Mouse (Mus musculus): ENCODE data around the gene Gm48552. TPM values are rescaled to one million over a fixed set of nuclear protein-coding genes. Genes with fewer than 3 reads are reported as not detected.

Gm48552 gene
- total and polyA plus RNA-seq, 3 experiments = 0.46 to 1.1 (median 0.98) TPM

DNA sequence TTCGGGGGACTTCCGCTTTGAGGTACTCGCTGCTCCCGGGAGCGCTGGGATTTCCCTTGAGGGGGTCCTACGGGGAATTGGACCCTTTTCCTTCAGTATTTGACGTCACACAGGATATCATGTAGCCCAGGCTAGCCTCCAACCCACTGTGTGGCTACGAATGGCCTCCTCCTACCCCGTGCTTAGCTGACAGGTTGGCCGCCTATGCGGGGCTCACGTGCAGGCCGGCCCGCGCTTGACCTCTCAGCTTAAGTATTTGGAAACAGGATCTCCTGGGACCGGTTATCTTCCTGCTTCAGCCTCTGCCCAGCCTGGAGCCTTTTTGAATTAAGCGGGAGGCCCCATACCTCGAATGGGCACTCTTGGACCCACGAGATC is 4.2 kb upstream of the Gm48552 start:
- Histone ChIP-seq H3K4me1 (ENCODE audit: control insufficient read depth in 1 of 2, insufficient read depth in 2 of 2) (peaks cover 6 to 18% of the 10 kb centered on the region in 2 experiments), H3K4me3 (replicated peaks in 1 of 3; ENCODE audit: low read depth in 2 of 3, low read length in 2 of 3, poor library complexity in 1 of 3) (peak overlapping the region; percentile 82 to 96 (median 87)), H3K79me2 (replicated peaks; ENCODE audit: control insufficient read depth, extremely low read depth, insufficient read depth, poor library complexity, severe bottlenecking) (peaks cover 19% of the 10 kb centered on the region), H3K4me2 (ENCODE audit: insufficient read depth, low read depth, poor library complexity, severe bottlenecking) (peak overlapping the region; percentile 64; the same call in 1 of the 2 replicates), H3K27ac (ENCODE audit: insufficient read depth, low read depth) (peak overlapping the region; percentile 49; the same call in 1 of the 2 replicates), H3K9me3 (replicated peaks; ENCODE audit: low read length) (no peaks in the 10 kb centered on the region), H3K27me3 (replicated peaks) (no peaks in the 10 kb centered on the region), H3K36me3 (replicated peaks in 1 of 2; ENCODE audit: control insufficient read depth in 1 of 2, insufficient read depth in 1 of 2, low read length in 1 of 2) (peaks cover 39 to 41% of the 10 kb centered on the region in 2 experiments), H3K9ac (ENCODE audit: insufficient read depth, low read depth) (peak overlapping the region; percentile 84)
- no peak for DNase-seq (ENCODE audit: extremely low read depth)
- 0 out of 2 replicates have a peak, but pooled peaks have one; percentile 4 for TF ChIP-seq KAT2A (IDR thresholded peaks at IDR 0.05; ENCODE audit: insufficient replicate concordance, low read length)
- no peak; the same call in 1 of the 2 replicates for TF ChIP-seq TCF12 (IDR thresholded peaks at IDR 0.05; ENCODE audit: low read depth, low read length)
- TF ChIP-seq SIN3A (IDR thresholded peaks at IDR 0.05; ENCODE audit: low read length) = 0 out of 2 replicates have a peak, but pooled peaks have one; percentile 4
- TF ChIP-seq ZMIZ1 (IDR thresholded peaks at IDR 0.05; ENCODE audit: low read depth, low read length) = peak; percentile 8; the same call in 1 of the 2 replicates
- TF ChIP-seq MAZ (IDR thresholded peaks at IDR 0.05; ENCODE audit: low read depth, low read length) = peak; percentile 24; the same call in 1 of the 2 replicates
- TF ChIP-seq RCOR1 (conservative IDR thresholded peaks at IDR 0.05; ENCODE audit: low read depth, low read length) = peak; percentile 39; the same call in 1 of the 2 replicates
- TF ChIP-seq TBP (conservative IDR thresholded peaks at IDR 0.05; ENCODE audit: low read depth, low read length) = no peak
- TF ChIP-seq BHLHE40 (IDR thresholded peaks at IDR 0.05; ENCODE audit: low read depth, low read length) = peak; percentile 74
- peak; percentile 51 for TF ChIP-seq MXI1 (IDR thresholded peaks at IDR 0.05; ENCODE audit: low read depth, low read length)
- in situ Hi-C loops (cut with MboI; ENCODE audit: low pct_ligation_motif_present, low pct_unique_long_range_greater_than_20kb, low sequenced_read_pairs) (loop anchor here (5.0 kb wide), 1 partner anchor 148 kb away; no protein-coding TSS in a partner anchor), dilution Hi-C loops (cut with MboI; ENCODE audit: extremely low pct_ligation_motif_present, extremely low pct_unique_long_range_greater_than_20kb, low sequenced_read_pairs) (no loop called here)

GRCm38 (mm10) chr10:81385603-81386306 is 3.0 kb upstream of the Gm48552 start:
- H3K4me1 ChIP-seq (ENCODE audit: control insufficient read depth in 1 of 2, insufficient read depth in 2 of 2) = peaks cover 6 to 14% of the 10 kb centered on the region in 2 experiments
- peaks cover 19% of the 10 kb centered on the region for H3K79me2 ChIP-seq (replicated peaks; ENCODE audit: control insufficient read depth, extremely low read depth, insufficient read depth, poor library complexity, severe bottlenecking)
- in situ Hi-C loops (cut with MboI; ENCODE audit: low pct_ligation_motif_present, low pct_unique_long_range_greater_than_20kb, low sequenced_read_pairs) = no loop called here
- TF ChIP-seq NRF1 (IDR thresholded peaks at IDR 0.05; ENCODE audit: low read depth, low read length) (no peak), MXI1 (IDR thresholded peaks at IDR 0.05; ENCODE audit: low read depth, low read length) (no peak), SMC3 (IDR thresholded peaks at IDR 0.05; ENCODE audit: low read depth, low read length) (no peak), RCOR1 (conservative IDR thresholded peaks at IDR 0.05; ENCODE audit: low read depth, low read length) (no peak), USF1 (IDR thresholded peaks at IDR 0.05; ENCODE audit: low read depth, low read length) (peak; percentile 54), BHLHE40 (IDR thresholded peaks at IDR 0.05; ENCODE audit: low read depth, low read length) (peak; percentile 57; the same call in 1 of the 2 replicates), USF2 (conservative IDR thresholded peaks at IDR 0.05; ENCODE audit: low read depth, low read length) (peak; percentile 31)
- H3K9me3 ChIP-seq (replicated peaks; ENCODE audit: low read length) = no peaks in the 10 kb centered on the region
- dilution Hi-C loops (cut with MboI; ENCODE audit: extremely low pct_ligation_motif_present, extremely low pct_unique_long_range_greater_than_20kb, low sequenced_read_pairs) = no loop called here
- no peaks in the 10 kb centered on the region for H3K27me3 ChIP-seq (replicated peaks)
- peak overlapping the region in 2 of 3 experiments; percentile 87 to 96 for H3K4me3 ChIP-seq (replicated peaks in 1 of 3; ENCODE audit: low read depth in 2 of 3, low read length in 2 of 3, poor library complexity in 1 of 3)
- peak overlapping the region; percentile 64 for H3K4me2 ChIP-seq (ENCODE audit: insufficient read depth, low read depth, poor library complexity, severe bottlenecking)
- peaks cover 46 to 51% of the 10 kb centered on the region in 2 experiments for H3K36me3 ChIP-seq (replicated peaks in 1 of 2; ENCODE audit: control insufficient read depth in 1 of 2, insufficient read depth in 1 of 2, low read length in 1 of 2)
- H3K27ac ChIP-seq (ENCODE audit: insufficient read depth, low read depth) = no peak overlapping the region
- H3K9ac ChIP-seq (ENCODE audit: insufficient read depth, low read depth) = peak overlapping the region; percentile 84; the same call in 1 of the 2 replicates
- peak; percentile 47 for DNase-seq (ENCODE audit: extremely low read depth)
